Mouse (Mus musculus): ENCODE data around the gene Tldc1. TPM values are rescaled to one million over a fixed set of nuclear protein-coding genes. Genes with fewer than 3 reads are reported as not detected.

The Tldc1 gene
- polyA plus RNA-seq, 1 experiment from 2014 or later = 14.6 TPM

- H3K27me3 ChIP-seq (ENCODE audit: low read depth, poor library complexity, severe bottlenecking) = no peaks in the 10 kb centered on the region
- DNase-seq (ENCODE audit: low spot score) = no peak
- no peaks in the 10 kb centered on the region for H3K9me3 ChIP-seq (replicated peaks)
- peak overlapping the region; percentile 4; the same call in 1 of the 2 replicates for H3K27ac ChIP-seq
- WGBS = 63% methylated on average over 6 of the region's 6 CpGs
- peaks cover 47% of the 10 kb centered on the region for H3K4me1 ChIP-seq
- peaks cover 37% of the 10 kb centered on the region for H3K36me3 ChIP-seq
- H3K4me3 ChIP-seq = no peak overlapping the region
Measured at GRCm38 (mm10) chr8:119811925-119812324, 33.7 kb upstream of the Tldc1 start.

GRCm38 (mm10) chr8:119810953-119811499 lies 32.8 kb upstream of the Tldc1 start:
- WGBS = 90% methylated on average over 14 of the region's 14 CpGs
- H3K27ac ChIP-seq = no peak overlapping the region
- no peak for DNase-seq (ENCODE audit: low spot score)
- no peaks in the 10 kb centered on the region for H3K9me3 ChIP-seq (replicated peaks)
- no peak overlapping the region for H3K4me3 ChIP-seq
- peaks cover 34% of the 10 kb centered on the region for H3K36me3 ChIP-seq
- peaks cover 38% of the 10 kb centered on the region for H3K4me1 ChIP-seq
- no peaks in the 10 kb centered on the region for H3K27me3 ChIP-seq (ENCODE audit: low read depth, poor library complexity, severe bottlenecking)

GRCm38 (mm10) chr8:119810127-119810868 lies 32.1 kb upstream of the Tldc1 start:
- Histone ChIP-seq H3K9me3 (replicated peaks) (no peaks in the 10 kb centered on the region), H3K4me1 (peaks cover 37% of the 10 kb centered on the region), H3K4me3 (no peak overlapping the region), H3K27me3 (ENCODE audit: low read depth, poor library complexity, severe bottlenecking) (no peaks in the 10 kb centered on the region), H3K36me3 (peaks cover 30% of the 10 kb centered on the region), H3K27ac (no peak overlapping the region)
- 86% methylated on average over 23 of the region's 23 CpGs for WGBS
- DNase-seq (ENCODE audit: low spot score) = no peak

- peaks cover 37% of the 10 kb centered on the region for H3K4me1 ChIP-seq
- no peak overlapping the region for H3K27ac ChIP-seq
- H3K36me3 ChIP-seq = peaks cover 25% of the 10 kb centered on the region
- H3K27me3 ChIP-seq (ENCODE audit: low read depth, poor library complexity, severe bottlenecking) = no peaks in the 10 kb centered on the region
- no peaks in the 10 kb centered on the region for H3K9me3 ChIP-seq (replicated peaks)
- 93% methylated on average over 9 of the region's 9 CpGs for WGBS
- no peak for DNase-seq (ENCODE audit: low spot score)
- H3K4me3 ChIP-seq = no peak overlapping the region
Measured at GRCm38 (mm10) chr8:119809620-119810019, 31.4 kb upstream of the Tldc1 start.

GRCm38 (mm10) chr8:119807687-119808086 lies 29.5 kb upstream of the Tldc1 start:
- WGBS = 86% methylated on average over 4 of the region's 4 CpGs

GRCm38 (mm10) chr8:119806422-119807263 lies 28.4 kb upstream of the Tldc1 start:
- peaks cover 24% of the 10 kb centered on the region for H3K36me3 ChIP-seq
- 0 out of 2 replicates have a peak, but pooled peaks cover 10% of the 10 kb centered on the region for H3K4me1 ChIP-seq
- no peaks in the 10 kb centered on the region for H3K9me3 ChIP-seq (replicated peaks)
- no peak overlapping the region for H3K27ac ChIP-seq
- 87% methylated on average over 14 of the region's 14 CpGs for WGBS
- H3K4me3 ChIP-seq = no peak overlapping the region
- no peaks in the 10 kb centered on the region for H3K27me3 ChIP-seq (ENCODE audit: low read depth, poor library complexity, severe bottlenecking)
- no peak for DNase-seq (ENCODE audit: low spot score)

More at GRCm38 (mm10) chr8:119807687-119808086, 29.5 kb upstream of the Tldc1 start:
- no peak for DNase-seq (ENCODE audit: low spot score)
- no peaks in the 10 kb centered on the region for H3K9me3 ChIP-seq (replicated peaks)
- no peak overlapping the region for H3K4me3 ChIP-seq
- H3K27me3 ChIP-seq (ENCODE audit: low read depth, poor library complexity, severe bottlenecking) = no peaks in the 10 kb centered on the region
- peaks cover 24% of the 10 kb centered on the region for H3K36me3 ChIP-seq
- no peak overlapping the region for H3K27ac ChIP-seq
- H3K4me1 ChIP-seq = peaks cover 21% of the 10 kb centered on the region

GRCm38 (mm10) chr8:119805275-119805674 lies 27.1 kb upstream of the Tldc1 start:
- no peak overlapping the region for H3K4me3 ChIP-seq
- no peak overlapping the region for H3K27ac ChIP-seq
- peaks cover 24% of the 10 kb centered on the region for H3K36me3 ChIP-seq
- H3K27me3 ChIP-seq (ENCODE audit: low read depth, poor library complexity, severe bottlenecking) = no peaks in the 10 kb centered on the region
- 83% methylated on average over 8 of the region's 8 CpGs for WGBS
- no peak for DNase-seq (ENCODE audit: low spot score)
- H3K9me3 ChIP-seq (replicated peaks) = no peaks in the 10 kb centered on the region
- peaks cover 14% of the 10 kb centered on the region; the same call in 1 of the 2 replicates for H3K4me1 ChIP-seq

- 88% methylated on average over 1 of the region's 1 CpGs for WGBS
- H3K27me3 ChIP-seq (ENCODE audit: low read depth, poor library complexity, severe bottlenecking) = no peaks in the 10 kb centered on the region
- H3K4me1 ChIP-seq = peaks cover 27% of the 10 kb centered on the region
- no peak for DNase-seq (ENCODE audit: low spot score)
- no peak overlapping the region for H3K27ac ChIP-seq
- no peaks in the 10 kb centered on the region for H3K9me3 ChIP-seq (replicated peaks)
- H3K4me3 ChIP-seq = no peak overlapping the region
- H3K36me3 ChIP-seq = peaks cover under 1% of the 10 kb centered on the region; the same call in 1 of the 2 replicates
Measured at GRCm38 (mm10) chr8:119802592-119802991, 24.4 kb upstream of the Tldc1 start.

- no peak for DNase-seq (ENCODE audit: low spot score)
- no peak overlapping the region for H3K4me3 ChIP-seq
- H3K27me3 ChIP-seq (ENCODE audit: low read depth, poor library complexity, severe bottlenecking) = no peaks in the 10 kb centered on the region
- no peaks in the 10 kb centered on the region for H3K9me3 ChIP-seq (replicated peaks)
- WGBS = 17% methylated on average over 4 of the region's 4 CpGs
- no peak overlapping the region for H3K27ac ChIP-seq
- no peaks in the 10 kb centered on the region for H3K36me3 ChIP-seq
- H3K4me1 ChIP-seq = peaks cover 35% of the 10 kb centered on the region
Measured at GRCm38 (mm10) chr8:119801168-119801567, 23.0 kb upstream of the Tldc1 start.

GRCm38 (mm10) chr8:119798965-119799264 lies 20.7 kb upstream of the Tldc1 start:
- no peak for DNase-seq (ENCODE audit: low spot score)
- H3K36me3 ChIP-seq = no peaks in the 10 kb centered on the region
- peaks cover 40% of the 10 kb centered on the region for H3K4me1 ChIP-seq
- H3K27me3 ChIP-seq (ENCODE audit: low read depth, poor library complexity, severe bottlenecking) = no peaks in the 10 kb centered on the region
- peak overlapping the region; percentile 84 for H3K27ac ChIP-seq
- 0 out of 2 replicates have a peak overlapping the region, but pooled peaks have one; percentile 40 for H3K4me3 ChIP-seq
- WGBS = 72% methylated on average over 2 of the region's 2 CpGs
- no peaks in the 10 kb centered on the region for H3K9me3 ChIP-seq (replicated peaks)

GRCm38 (mm10) chr8:119798170-119798964 lies 20.2 kb upstream of the Tldc1 start:
- peak overlapping the region; percentile 84 for H3K27ac ChIP-seq
- H3K9me3 ChIP-seq (replicated peaks) = no peaks in the 10 kb centered on the region
- H3K4me3 ChIP-seq = peak overlapping the region; percentile 40
- H3K36me3 ChIP-seq = no peaks in the 10 kb centered on the region
- DNase-seq (ENCODE audit: low spot score) = peak; percentile 85
- 6% methylated on average over 15 of the region's 15 CpGs for WGBS
- H3K4me1 ChIP-seq = peaks cover 40% of the 10 kb centered on the region
- H3K27me3 ChIP-seq (ENCODE audit: low read depth, poor library complexity, severe bottlenecking) = no peaks in the 10 kb centered on the region

- Histone ChIP-seq H3K27me3 (ENCODE audit: low read depth, poor library complexity, severe bottlenecking) (no peaks in the 10 kb centered on the region), H3K4me1 (peaks cover 54% of the 10 kb centered on the region), H3K4me3 (no peak overlapping the region), H3K27ac (no peak overlapping the region), H3K9me3 (replicated peaks) (no peaks in the 10 kb centered on the region), H3K36me3 (no peaks in the 10 kb centered on the region)
- 82% methylated on average over 3 of the region's 3 CpGs for WGBS
- no peak for DNase-seq (ENCODE audit: low spot score)
Measured at GRCm38 (mm10) chr8:119795651-119796050, 17.4 kb upstream of the Tldc1 start.

All from limb, embryonic 10.5 days (tissue).